Mouse (Mus musculus) heart, embryonic 12.5 days (tissue): ENCODE measurements around the gene Lamtor5. TPM values are rescaled to one million over a fixed set of nuclear protein-coding genes. Genes with fewer than 3 reads are reported as not detected.

Source experiments
- ATAC-seq: fragments of 200-750 bp; cut with Nextera tagmentation; 2 replicates; pipeline ENCODE4 v1.8.0; 2017; ENCODE audit warnings: moderate TSS enrichment, moderate library complexity; ENCODE audit not compliant: insufficient number of reproducible peaks, low FRiP score
- H3K27ac ChIP-seq: fragments of 300-500 bp; sonication (generic); 2 replicates; pipeline ENCODE4 v1.5.1; 2016; ENCODE audit warnings: mild to moderate bottlenecking, moderate library complexity; ENCODE audit not compliant: poor library complexity, severe bottlenecking
- H3K27me3 ChIP-seq: fragments of 300-500 bp; sonication (generic); replicated peaks from 2 replicates; pipeline ENCODE4 v1.6.1; 2016; ENCODE audit warnings: mild to moderate bottlenecking, moderate library complexity
- H3K36me3 ChIP-seq: fragments of 300-500 bp; sonication (generic); 2 replicates; pipeline ENCODE4 v1.6.1; 2016; ENCODE audit warnings: mild to moderate bottlenecking, moderate library complexity
- H3K4me1 ChIP-seq: fragments of 300-500 bp; sonication (generic); replicated peaks from 2 replicates; pipeline ENCODE4 v1.6.1; 2016; ENCODE audit warnings: mild to moderate bottlenecking
- H3K4me2 ChIP-seq: fragments of 300-500 bp; sonication (generic); 2 replicates; pipeline ENCODE4 v1.6.1; 2016; ENCODE audit warnings: mild to moderate bottlenecking, moderate library complexity
- H3K4me3 ChIP-seq: fragments of 300-500 bp; sonication (generic); 2 replicates; pipeline ENCODE4 v1.5.1; 2016; ENCODE audit warnings: mild to moderate bottlenecking
- H3K9ac ChIP-seq: fragments of 300-500 bp; sonication (generic); 2 replicates; pipeline ENCODE4 v1.6.1; 2016; ENCODE audit warnings: mild to moderate bottlenecking, moderate library complexity
- H3K9me3 ChIP-seq: fragments of 300-500 bp; sonication (generic); replicated peaks from 2 replicates; pipeline ENCODE4 v1.6.1; 2016; ENCODE audit warnings: mild to moderate bottlenecking, moderate library complexity
- WGBS: fragments of 180-500 bp; shearing (Covaris S2); methylation state at CpG from one replicate; pipeline ENCODE4 v1.1.7; 2016; 5-methylcytosine and 5-hydroxymethylcytosine counted together
- polyA plus RNA-seq: library from polyadenylated mRNA; unstranded; fragments of >200 nt; fragmentation: Nextera tagmentation; extraction: Ambion mirVana; gene quantifications from 2 replicates; pipeline ENCODE4 v1.2.1, GENCODE M21; 2016

Gene Lamtor5
- polyA plus RNA-seq: 129 and 137 TPM in 2 replicates

- peaks cover 8% of the 10 kb centered on the region for H3K27me3 ChIP-seq
- H3K27ac ChIP-seq: no peak within 1 kb of the TSS
- H3K4me3 ChIP-seq: peak within 1 kb of the TSS; percentile 78
- 3% methylated on average over 43 of the region's 43 CpGs for WGBS
- H3K4me2 ChIP-seq: peak within 1 kb of the TSS; percentile 79
- peaks cover 12% of the 10 kb centered on the region for H3K36me3 ChIP-seq
- H3K4me1 ChIP-seq: peaks cover 13% of the 10 kb centered on the region
- no peaks in the 10 kb centered on the region for H3K9me3 ChIP-seq
- peak within 1 kb of the TSS; percentile 81 for H3K9ac ChIP-seq
- ATAC-seq: peak; percentile 89
Observed at GRCm38 (mm10) chr3:107278479-107279269, at the start of gene Lamtor5. Lamtor5 (plus strand) TSS chr3:107278858.

GRCm38 (mm10) chr3:107229221-107229620 lies 49.4 kb upstream of the Lamtor5 start:
- 69% methylated on average over 5 of the region's 5 CpGs for WGBS

GRCm38 (mm10) chr3:107229822-107230221 lies 48.8 kb upstream of the Lamtor5 start:
- WGBS: 30% methylated on average over 5 of the region's 5 CpGs

More at GRCm38 (mm10) chr3:107229221-107229620, 49.4 kb upstream of the Lamtor5 start:
- H3K4me1 ChIP-seq: peaks cover 15% of the 10 kb centered on the region
- no peak overlapping the region for H3K4me2 ChIP-seq
- ATAC-seq: no peak
- H3K36me3 ChIP-seq: no peaks in the 10 kb centered on the region
- no peak overlapping the region for H3K9ac ChIP-seq
- no peak overlapping the region for H3K4me3 ChIP-seq
- peaks cover 4% of the 10 kb centered on the region for H3K9me3 ChIP-seq
- H3K27ac ChIP-seq: no peak overlapping the region
- peaks cover 22% of the 10 kb centered on the region for H3K27me3 ChIP-seq

GRCm38 (mm10) chr3:107230527-107230926 lies 48.1 kb upstream of the Lamtor5 start, which contains the start of gene A630076J17Rik:
A630076J17Rik (plus strand) TSS chr3:107230614.
- 34% methylated on average over 1 of the region's 1 CpGs for WGBS
- Histone ChIP-seq H3K9ac (no peak within 1 kb of the TSS), H3K27me3 (peaks cover 21% of the 10 kb centered on the region), H3K27ac (no peak within 1 kb of the TSS), H3K4me3 (no peak within 1 kb of the TSS), H3K4me1 (peaks cover 15% of the 10 kb centered on the region), H3K9me3 (no peaks in the 10 kb centered on the region), H3K36me3 (no peaks in the 10 kb centered on the region), H3K4me2 (no peak within 1 kb of the TSS)
- no peak for ATAC-seq

More at GRCm38 (mm10) chr3:107229822-107230221, 48.8 kb upstream of the Lamtor5 start:
- Histone ChIP-seq H3K27me3 (peaks cover 22% of the 10 kb centered on the region), H3K4me3 (no peak overlapping the region), H3K9me3 (no peaks in the 10 kb centered on the region), H3K4me1 (peaks cover 15% of the 10 kb centered on the region), H3K27ac (no peak overlapping the region), H3K4me2 (no peak overlapping the region), H3K9ac (no peak overlapping the region), H3K36me3 (no peaks in the 10 kb centered on the region)
- ATAC-seq: peak; percentile 62; the same call in 1 of the 2 replicates

GRCm38 (mm10) chr3:107231202-107231601 lies 47.5 kb upstream of the Lamtor5 start:
- no peak overlapping the region for H3K27ac ChIP-seq
- H3K4me2 ChIP-seq: no peak overlapping the region
- H3K27me3 ChIP-seq: peaks cover 20% of the 10 kb centered on the region
- no peaks in the 10 kb centered on the region for H3K9me3 ChIP-seq
- H3K4me1 ChIP-seq: peaks cover 15% of the 10 kb centered on the region
- no peak overlapping the region for H3K9ac ChIP-seq
- no peak for ATAC-seq
- 60% methylated on average over 4 of the region's 4 CpGs for WGBS
- no peak overlapping the region for H3K4me3 ChIP-seq
- no peaks in the 10 kb centered on the region for H3K36me3 ChIP-seq

- WGBS: 6% methylated on average over 11 of the region's 11 CpGs
- H3K4me2 ChIP-seq: peak overlapping the region; percentile 26; the same call in 1 of the 2 replicates
- H3K4me3 ChIP-seq: no peak overlapping the region
- H3K27me3 ChIP-seq: peaks cover 25% of the 10 kb centered on the region
- peaks cover 15% of the 10 kb centered on the region for H3K4me1 ChIP-seq
- H3K9ac ChIP-seq: no peak overlapping the region
- H3K36me3 ChIP-seq: no peaks in the 10 kb centered on the region
- 0 out of 2 replicates have a peak, but pooled peaks have one; percentile 37 for ATAC-seq
- H3K27ac ChIP-seq: no peak overlapping the region
- H3K9me3 ChIP-seq: no peaks in the 10 kb centered on the region
Observed at GRCm38 (mm10) chr3:107233351-107233813, 45.3 kb upstream of the Lamtor5 start.

- H3K9ac ChIP-seq: no peak overlapping the region
- peaks cover 25% of the 10 kb centered on the region for H3K27me3 ChIP-seq
- H3K27ac ChIP-seq: no peak overlapping the region
- 20% methylated on average over 2 of the region's 2 CpGs for WGBS
- peaks cover 15% of the 10 kb centered on the region for H3K4me1 ChIP-seq
- H3K36me3 ChIP-seq: no peaks in the 10 kb centered on the region
- ATAC-seq: no peak
- H3K4me3 ChIP-seq: no peak overlapping the region
- H3K9me3 ChIP-seq: no peaks in the 10 kb centered on the region
- no peak overlapping the region for H3K4me2 ChIP-seq
Observed at GRCm38 (mm10) chr3:107233945-107234344, 44.7 kb upstream of the Lamtor5 start.

- WGBS: 50% methylated on average over 2 of the region's 2 CpGs
- no peak overlapping the region for H3K4me2 ChIP-seq
- H3K36me3 ChIP-seq: no peaks in the 10 kb centered on the region
- H3K9ac ChIP-seq: no peak overlapping the region
- H3K9me3 ChIP-seq: no peaks in the 10 kb centered on the region
- no peak for ATAC-seq
- peaks cover 14% of the 10 kb centered on the region; the same call in 1 of the 2 replicates for H3K27me3 ChIP-seq
- no peak overlapping the region for H3K27ac ChIP-seq
- no peaks in the 10 kb centered on the region for H3K4me1 ChIP-seq
- H3K4me3 ChIP-seq: no peak overlapping the region
Observed at GRCm38 (mm10) chr3:107238051-107238450, 40.6 kb upstream of the Lamtor5 start.

GRCm38 (mm10) chr3:107238471-107238980 lies 40.1 kb upstream of the Lamtor5 start:
- no peak overlapping the region for H3K27ac ChIP-seq
- ATAC-seq: no peak
- no peak overlapping the region for H3K4me3 ChIP-seq
- H3K36me3 ChIP-seq: no peaks in the 10 kb centered on the region
- H3K9me3 ChIP-seq: no peaks in the 10 kb centered on the region
- no peak overlapping the region for H3K9ac ChIP-seq
- H3K27me3 ChIP-seq: peaks cover 12% of the 10 kb centered on the region; the same call in 1 of the 2 replicates
- WGBS: 75% methylated on average over 8 of the region's 8 CpGs
- H3K4me1 ChIP-seq: no peaks in the 10 kb centered on the region
- no peak overlapping the region for H3K4me2 ChIP-seq

GRCm38 (mm10) chr3:107239607-107240006 lies 39.1 kb upstream of the Lamtor5 start, which contains the start of gene Prok1:
Prok1 (minus strand) TSS chr3:107239707.
- Histone ChIP-seq H3K27ac (no peak within 1 kb of the TSS), H3K36me3 (no peaks in the 10 kb centered on the region), H3K4me1 (no peaks in the 10 kb centered on the region), H3K27me3 (peaks cover 18% of the 10 kb centered on the region; the same call in 1 of the 2 replicates), H3K4me3 (no peak within 1 kb of the TSS), H3K9me3 (no peaks in the 10 kb centered on the region), H3K9ac (no peak within 1 kb of the TSS), H3K4me2 (no peak within 1 kb of the TSS)
- 83% methylated on average over 9 of the region's 9 CpGs for WGBS
- ATAC-seq: no peak

- Histone ChIP-seq H3K4me2 (no peak overlapping the region), H3K4me3 (no peak overlapping the region), H3K9me3 (no peaks in the 10 kb centered on the region), H3K9ac (no peak overlapping the region), H3K36me3 (no peaks in the 10 kb centered on the region), H3K4me1 (no peaks in the 10 kb centered on the region), H3K27me3 (peaks cover 19% of the 10 kb centered on the region; the same call in 1 of the 2 replicates), H3K27ac (no peak overlapping the region)
- ATAC-seq: no peak
- 54% methylated on average over 14 of the region's 14 CpGs for WGBS
Observed at GRCm38 (mm10) chr3:107241389-107242094, 37.1 kb upstream of the Lamtor5 start.
